Mouse (Mus musculus): ENCODE measurements around the gene Map2k6.

GRCm38 (mm10) chr11:110400283-110400682, 1.4 kb downstream of the Map2k6 start:
- TF ChIP-seq POLR2A (IDR thresholded peaks at IDR 0.05; ENCODE audit: insufficient read length, low read depth) (no peak), TCF3 (IDR thresholded peaks at IDR 0.05; ENCODE audit: insufficient read length, low read depth) (no peak), MYOG (IDR thresholded peaks at IDR 0.05; ENCODE audit: control insufficient read depth in 1 of 3, insufficient read depth in 1 of 3, insufficient read length in 2 of 3, low read depth in 2 of 3) (no peak), SRF (IDR thresholded peaks at IDR 0.05; ENCODE audit: control insufficient read depth, insufficient read length, low read depth) (no peak), MYOD1 (IDR thresholded peaks at IDR 0.05; ENCODE audit: control insufficient read depth in 1 of 3, insufficient read length in 2 of 3, low read depth in 2 of 3) (no peak), MAX (IDR thresholded peaks at IDR 0.05; ENCODE audit: low read depth) (no peak), CEBPB (IDR thresholded peaks at IDR 0.05; ENCODE audit: insufficient read depth, poor library complexity, severe bottlenecking) (no peak)
